Mouse (Mus musculus) adrenal gland, postnatal 25 days (tissue): Measurements from ENCODE around the gene Fkbp7. TPM values are rescaled to one million over a fixed set of nuclear protein-coding genes. Genes with fewer than 3 reads are reported as not detected.
"Not testable (repeated sequence)": the region's sequence is repeated elsewhere in the genome, so short reads cannot be mapped to it uniquely, and the experiment has no call there.

Source experiments
- DNase-seq: peaks from one replicate; pipeline ENCODE4 v3.0.0; 2021; ENCODE audit warnings: mixed read lengths
- total RNA-seq: library from RNA; stranded (reverse); gene quantifications from 2 replicates; pipeline ENCODE4 v1.2.3, GENCODE M21; 2021

The Fkbp7 gene
- total RNA-seq, 1 experiment from 2014 or later, result 22.8 TPM

GRCm38 (mm10) chr2:76665531-76665930 lies 7.4 kb downstream of the Fkbp7 start:
- no peak for DNase-seq

- DNase-seq, result no peak
Measured at GRCm38 (mm10) chr2:76659419-76659818, 13.5 kb downstream of the Fkbp7 start.

- DNase-seq, result no peak
Measured at GRCm38 (mm10) chr2:76658551-76658950, 14.4 kb downstream of the Fkbp7 start.

GRCm38 (mm10) chr2:76655982-76656381 lies 16.9 kb downstream of the Fkbp7 start:
- no peak for DNase-seq

GRCm38 (mm10) chr2:76655444-76655843 lies 17.5 kb downstream of the Fkbp7 start:
- DNase-seq, result no peak

GRCm38 (mm10) chr2:76654646-76655045 lies 18.3 kb downstream of the Fkbp7 start:
- DNase-seq, result no peak

GRCm38 (mm10) chr2:76653070-76653469 lies 19.8 kb downstream of the Fkbp7 start:
- no peak for DNase-seq

- DNase-seq, result peak; percentile 15
Measured at GRCm38 (mm10) chr2:76648666-76649141, 24.2 kb downstream of the Fkbp7 start.

GRCm38 (mm10) chr2:76647883-76648570 lies 24.9 kb downstream of the Fkbp7 start, which contains the start of the genes Prkra and Pjvk:
Gene Prkra (minus strand): TSS chr2:76648015.
Gene Pjvk (plus strand): TSS chr2:76648476.
- peak; percentile 98 for DNase-seq

- DNase-seq, result peak; percentile 18
Measured at GRCm38 (mm10) chr2:76647441-76647869, 25.5 kb downstream of the Fkbp7 start.

GRCm38 (mm10) chr2:76643801-76644200 lies 29.1 kb downstream of the Fkbp7 start:
- no peak for DNase-seq

- DNase-seq, result no peak
Measured at GRCm38 (mm10) chr2:76639637-76640036, 33.3 kb downstream of the Fkbp7 start.

GRCm38 (mm10) chr2:76631600-76631999 lies 41.3 kb downstream of the Fkbp7 start:
- no peak for DNase-seq

GRCm38 (mm10) chr2:76630293-76630692 lies 42.6 kb downstream of the Fkbp7 start:
- DNase-seq, result no peak

- DNase-seq, result not testable (repeated sequence)
Measured at GRCm38 (mm10) chr2:76622316-76622715, 50.6 kb downstream of the Fkbp7 start.

- no peak for DNase-seq
Measured at GRCm38 (mm10) chr2:76621724-76622123, 51.2 kb downstream of the Fkbp7 start.

- no peak for DNase-seq
Measured at GRCm38 (mm10) chr2:76620188-76620587, 52.7 kb downstream of the Fkbp7 start.

- DNase-seq, result no peak
Measured at GRCm38 (mm10) chr2:76618078-76618477, 54.8 kb downstream of the Fkbp7 start.

Other genes starting within 250 kb of the Fkbp7 start
- 24.8 and 39.6 TPM in 2 replicates for gene Prkra, start 25.1 kb downstream of the Fkbp7 start, total RNA-seq
- gene Pjvk, start 24.6 kb downstream of the Fkbp7 start, total RNA-seq, result not detected in 2 replicates
- 53.4 and 55.2 TPM in 2 replicates for gene Plekha3, start 2.2 kb upstream of the Fkbp7 start, total RNA-seq